8 mouse cellular contexts compared by ENCODE assay signal in genomic region chr12:81140594-81141328, GRCm38 (mm10).
A peak's percentile ranks its signal among the peaks of the same experiment; 100 is the strongest.
DNase-seq lines count a peak whose midpoint lies in the region; ATAC-seq and TF ChIP-seq lines count a peak whose summit lies in the region.

No protein-coding gene starts in this region.

- no peaks in the 10 kb centered on the region for H3K9me3 ChIP-seq in intestine, embryonic 14.5 days (ENCODE audit: control insufficient read depth, low read length)
- H3K9me3 ChIP-seq in intestine, postnatal 0 days (ENCODE audit: control insufficient read depth): no peaks in the 10 kb centered on the region
- H3K9me3 ChIP-seq in embryonic facial prominence, embryonic 13.5 days: no peaks in the 10 kb centered on the region

- H3K9ac ChIP-seq in intestine, embryonic 14.5 days (ENCODE audit: low read length): no peak overlapping the region
- H3K9ac ChIP-seq in intestine, postnatal 0 days (ENCODE audit: low read depth, low read length): no peak overlapping the region
- no peak overlapping the region for H3K9ac ChIP-seq in embryonic facial prominence, embryonic 13.5 days

- no peak overlapping the region for H3K4me3 ChIP-seq in intestine, embryonic 14.5 days (ENCODE audit: low read depth, low read length)
- H3K4me3 ChIP-seq in intestine, postnatal 0 days (ENCODE audit: low read depth, low read length): no peak overlapping the region
- H3K4me3 ChIP-seq in embryonic facial prominence, embryonic 13.5 days: no peak overlapping the region

- no peaks in the 10 kb centered on the region for H3K27me3 ChIP-seq in intestine, embryonic 14.5 days (replicated peaks; ENCODE audit: control insufficient read depth, insufficient read depth, low read length)
- no peaks in the 10 kb centered on the region for H3K27me3 ChIP-seq in intestine, postnatal 0 days (replicated peaks; ENCODE audit: control insufficient read depth, insufficient read depth, low read length)
- H3K27me3 ChIP-seq in embryonic facial prominence, embryonic 13.5 days: no peaks in the 10 kb centered on the region

- H3K4me2 ChIP-seq in intestine, embryonic 14.5 days (ENCODE audit: low read length): no peak overlapping the region
- H3K4me2 ChIP-seq in intestine, postnatal 0 days (replicated peaks; ENCODE audit: low read depth): no peak overlapping the region
- no peak overlapping the region for H3K4me2 ChIP-seq in embryonic facial prominence, embryonic 13.5 days

- TF ChIP-seq CTCF in intestine, postnatal 0 days (IDR thresholded peaks at IDR 0.05; ENCODE audit: low read depth): no peak

- H3K4me1 ChIP-seq in intestine, embryonic 14.5 days (replicated peaks; ENCODE audit: control insufficient read depth, insufficient read depth, low read length): peaks cover 26% of the 10 kb centered on the region
- no peaks in the 10 kb centered on the region for H3K4me1 ChIP-seq in intestine, postnatal 0 days (replicated peaks; ENCODE audit: control insufficient read depth, insufficient read depth, low read length)
- H3K4me1 ChIP-seq in embryonic facial prominence, embryonic 13.5 days: peaks cover 20% of the 10 kb centered on the region

- 43% methylated on average over 9 of the region's 9 CpGs for WGBS in intestine, embryonic 14.5 days
- 54% methylated on average over 9 of the region's 9 CpGs for WGBS in intestine, postnatal 0 days
- 29% methylated on average over 9 of the region's 9 CpGs for WGBS in embryonic facial prominence, embryonic 13.5 days

- peak; percentile 8; the same call in 1 of the 2 replicates for ATAC-seq in intestine, embryonic 14.5 days (replicated peaks; ENCODE audit: low FRiP score, low TSS enrichment, low read depth)
- no peak for ATAC-seq in intestine, postnatal 0 days
- no peak; the same call in 1 of the 2 replicates for ATAC-seq in embryonic facial prominence, embryonic 13.5 days (ENCODE audit: insufficient number of reproducible peaks, insufficient read depth, low FRiP score, low TSS enrichment, low read depth)
- no peak for ATAC-seq in granulocyte monocyte progenitor cell, adult 5-6 weeks (replicated peaks; ENCODE audit: poor library complexity, severe bottlenecking)

- no peak overlapping the region for H3K27ac ChIP-seq in intestine, embryonic 14.5 days (ENCODE audit: low read depth)
- no peak overlapping the region for H3K27ac ChIP-seq in intestine, postnatal 0 days (ENCODE audit: low read depth, low read length)
- peak overlapping the region; percentile 48; the same call in 1 of the 2 replicates for H3K27ac ChIP-seq in embryonic facial prominence, embryonic 13.5 days

- H3K36me3 ChIP-seq in intestine, embryonic 14.5 days (ENCODE audit: control insufficient read depth, insufficient read depth, low read length): no peaks in the 10 kb centered on the region
- H3K36me3 ChIP-seq in intestine, postnatal 0 days (ENCODE audit: control insufficient read depth, insufficient read depth): no peaks in the 10 kb centered on the region
- no peaks in the 10 kb centered on the region for H3K36me3 ChIP-seq in embryonic facial prominence, embryonic 13.5 days

- DNase-seq in intestine, embryonic 14.5 days (ENCODE audit: low spot score): no peak
- DNase-seq in layer of hippocampus, adult 18-20 months (ENCODE audit: low spot score in 2 of 2): peak; percentile 14 to 60
- DNase-seq in mesoderm, embryonic 11.5 days (ENCODE audit: low read depth, low spot score): peak; percentile 53
- no peak for DNase-seq in urinary bladder, postnatal 10 days (ENCODE audit: low spot score)
- no peak for DNase-seq in spleen, adult 18-20 months

Comparison
In these comparisons a context has a peak if more than half of its experiments do, and no peak if none do; other contexts are left out.
1. DNase-seq: peak in layer of hippocampus, adult 18-20 months (2 of 2) and mesoderm, embryonic 11.5 days (single experiment); none in intestine, embryonic 14.5 days (single experiment), urinary bladder, postnatal 10 days (single experiment) and spleen, adult 18-20 months (0 of 2).